Mouse (Mus musculus): ENCODE results near the gene Nipal1. TPM values are rescaled to one million over a fixed set of nuclear protein-coding genes. Genes with fewer than 3 reads are reported as not detected.
A peak's percentile ranks its signal among the peaks of the same experiment; 100 is the strongest.

Gene Nipal1
- total and polyA plus RNA-seq, 3 experiments = 0.35 TPM; not detected in 2

GRCm38 (mm10) chr5:72664854-72665253 is 17.3 kb downstream of the Nipal1 start:
- TF ChIP-seq NRF1 (IDR thresholded peaks at IDR 0.05; ENCODE audit: insufficient read depth, low read depth, low read length, poor library complexity, severe bottlenecking) (no peak), TBP (IDR thresholded peaks at IDR 0.05; ENCODE audit: low read depth, low read length) (no peak), MAX (IDR thresholded peaks at IDR 0.05; ENCODE audit: low read length) (no peak), SIN3A (IDR thresholded peaks at IDR 0.05; ENCODE audit: low read length) (no peak), ZMIZ1 (IDR thresholded peaks at IDR 0.05; ENCODE audit: low read depth, low read length) (no peak), CHD2 (IDR thresholded peaks at IDR 0.05; ENCODE audit: low read length) (no peak), MYC (IDR thresholded peaks at IDR 0.05; ENCODE audit: low read depth, low read length) (no peak), POLR2A (IDR thresholded peaks at IDR 0.05; ENCODE audit: control insufficient read depth in 1 of 2, insufficient read depth in 1 of 2, low read depth in 1 of 2, low read length in 2 of 2, poor library complexity in 1 of 2) (no peak), USF1 (IDR thresholded peaks at IDR 0.05; ENCODE audit: low read depth, low read length) (no peak), ZKSCAN1 (IDR thresholded peaks at IDR 0.05; ENCODE audit: low read depth, low read length) (no peak), ZNF384 (IDR thresholded peaks at IDR 0.05; ENCODE audit: low read depth, low read length) (no peak), UBTF (IDR thresholded peaks at IDR 0.05; ENCODE audit: borderline replicate concordance, insufficient read depth, low read depth, low read length) (no peak)
- no peak overlapping the region for H3K9ac ChIP-seq (ENCODE audit: control insufficient read depth, low read depth, low read length, poor library complexity, severe bottlenecking)
- H3K27ac ChIP-seq (ENCODE audit: control insufficient read depth, low read depth, low read length) = no peak overlapping the region
- H3K27me3 ChIP-seq (ENCODE audit: control insufficient read depth in 1 of 2, insufficient read depth in 2 of 2, low read length in 2 of 2) = peaks cover 0 to 6% of the 10 kb centered on the region in 2 experiments; a peak in 2 of 4 replicates
- no peak for DNase-seq (ENCODE audit: low read depth, low spot score)
- no peaks in the 10 kb centered on the region for H3K36me3 ChIP-seq (ENCODE audit: control insufficient read depth in 1 of 2, insufficient read depth in 2 of 2, low read length in 2 of 2)
- peaks cover 0 to 7% of the 10 kb centered on the region in 2 experiments; a peak in 1 of 4 replicates for H3K4me1 ChIP-seq (ENCODE audit: control insufficient read depth in 1 of 2, insufficient read depth in 2 of 2, low read length in 2 of 2)
- no peaks in the 10 kb centered on the region for H3K79me2 ChIP-seq (ENCODE audit: control insufficient read depth, insufficient read depth, low read length, poor library complexity)
- H3K4me3 ChIP-seq (ENCODE audit: control insufficient read depth in 1 of 2, insufficient read depth in 1 of 2, low read depth in 2 of 2, low read length in 2 of 2) = no peak overlapping the region
- no peaks in the 10 kb centered on the region for H3K9me3 ChIP-seq (replicated peaks; ENCODE audit: insufficient read depth, low read length)

- peaks cover 1 to 10% of the 10 kb centered on the region in 2 experiments for H3K27me3 ChIP-seq (ENCODE audit: control insufficient read depth in 1 of 2, insufficient read depth in 2 of 2, low read length in 2 of 2)
- TF ChIP-seq RAD21 (IDR thresholded peaks at IDR 0.05; ENCODE audit: low read depth, low read length) (peak; percentile 54), E2F4 (IDR thresholded peaks at IDR 0.05; ENCODE audit: borderline replicate concordance, low read depth, low read length) (no peak), GABPA (IDR thresholded peaks at IDR 0.05; ENCODE audit: low read depth, low read length) (no peak), SMC3 (IDR thresholded peaks at IDR 0.05; ENCODE audit: low read depth, low read length) (peak; percentile 80), CHD2 (IDR thresholded peaks at IDR 0.05; ENCODE audit: low read length) (no peak), SIN3A (IDR thresholded peaks at IDR 0.05; ENCODE audit: low read length) (no peak), CHD1 (IDR thresholded peaks at IDR 0.05; ENCODE audit: low read depth, low read length) (no peak), TAL1 (IDR thresholded peaks at IDR 0.05; ENCODE audit: low read length) (no peak), EP300 (IDR thresholded peaks at IDR 0.05; ENCODE audit: low read depth in 1 of 2, low read length in 2 of 2) (no peak), CTCF (IDR thresholded peaks at IDR 0.05 in 2 of 3, conservative IDR thresholded peaks at IDR 0.05 in 1 of 3; ENCODE audit: control insufficient read depth in 1 of 3, insufficient read depth in 1 of 3, low read depth in 2 of 3, low read length in 3 of 3, poor library complexity in 1 of 3, severe bottlenecking in 1 of 3) (peak; percentile 62 to 96 (median 73)), POLR2AphosphoS2 (IDR thresholded peaks at IDR 0.05; ENCODE audit: low read length) (no peak), ZC3H11A (IDR thresholded peaks at IDR 0.05; ENCODE audit: low read depth, low read length) (peak; percentile 46), GATA1 (IDR thresholded peaks at IDR 0.05; ENCODE audit: low read depth, low read length) (no peak), POLR2A (IDR thresholded peaks at IDR 0.05; ENCODE audit: control insufficient read depth in 1 of 2, insufficient read depth in 1 of 2, low read depth in 1 of 2, low read length in 2 of 2, poor library complexity in 1 of 2) (no peak), MYB (IDR thresholded peaks at IDR 0.05; ENCODE audit: low read depth, low read length) (no peak), ELF1 (IDR thresholded peaks at IDR 0.05; ENCODE audit: low read depth, low read length) (no peak), ETS1 (IDR thresholded peaks at IDR 0.05; ENCODE audit: low read depth, low read length) (no peak), MAX (IDR thresholded peaks at IDR 0.05; ENCODE audit: low read length) (no peak), KAT2A (conservative IDR thresholded peaks at IDR 0.05; ENCODE audit: low read depth, low read length) (no peak)
- peak; percentile 82 for DNase-seq (ENCODE audit: low read depth, low spot score)
- no peaks in the 10 kb centered on the region for H3K36me3 ChIP-seq (ENCODE audit: control insufficient read depth in 1 of 2, insufficient read depth in 2 of 2, low read length in 2 of 2)
- H3K9me3 ChIP-seq (replicated peaks; ENCODE audit: insufficient read depth, low read length) = no peaks in the 10 kb centered on the region
- H3K4me1 ChIP-seq (ENCODE audit: control insufficient read depth in 1 of 2, insufficient read depth in 2 of 2, low read length in 2 of 2) = peaks cover 0 to 7% of the 10 kb centered on the region in 2 experiments; a peak in 1 of 4 replicates
- no peak overlapping the region for H3K4me3 ChIP-seq (ENCODE audit: control insufficient read depth in 1 of 2, insufficient read depth in 1 of 2, low read depth in 2 of 2, low read length in 2 of 2)
- H3K79me2 ChIP-seq (ENCODE audit: control insufficient read depth, insufficient read depth, low read length, poor library complexity) = no peaks in the 10 kb centered on the region
- no peak overlapping the region for H3K9ac ChIP-seq (ENCODE audit: control insufficient read depth, low read depth, low read length, poor library complexity, severe bottlenecking)
- H3K27ac ChIP-seq (ENCODE audit: control insufficient read depth, low read depth, low read length) = no peak overlapping the region
Observed at GRCm38 (mm10) chr5:72665281-72665680, 17.7 kb downstream of the Nipal1 start.
